Mouse (Mus musculus): ENCODE measurements around the gene Gm35315.
"Not testable (repeated sequence)": the region's sequence is repeated elsewhere in the genome, so short reads cannot be mapped to it uniquely, and the experiment has no call there.

Gm35315 gene

DNA sequence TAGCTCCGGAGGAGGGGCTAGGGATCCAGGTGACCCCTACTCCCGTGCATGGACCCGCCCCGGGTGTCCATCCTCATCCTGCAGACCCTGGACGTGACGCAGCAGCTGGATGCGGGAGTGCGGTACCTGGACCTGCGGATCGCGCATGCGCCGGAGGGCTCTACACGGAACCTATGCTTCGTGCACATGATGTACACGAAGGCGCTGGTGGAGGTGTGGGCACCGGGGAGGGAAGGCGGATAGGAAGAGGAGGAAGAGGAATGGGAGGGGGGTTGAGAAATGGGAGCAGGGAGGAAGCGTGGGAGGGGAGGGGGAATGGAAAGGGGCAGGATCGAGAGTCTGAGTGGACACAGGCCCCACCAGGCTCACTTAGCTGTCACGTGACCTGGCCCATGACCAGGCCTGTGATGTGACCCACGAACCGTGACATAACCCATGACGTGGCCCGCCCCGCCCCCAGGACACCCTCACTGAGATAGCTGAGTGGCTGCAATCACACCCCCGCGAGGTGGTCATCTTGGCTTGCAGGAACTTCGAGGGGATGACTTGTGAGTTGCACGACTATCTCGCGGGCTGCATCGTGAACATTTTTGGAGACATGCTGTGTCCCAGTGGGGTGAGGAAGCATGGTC is 7.6 kb upstream of the Gm35315 start:
- no peak for DNase-seq (ENCODE audit: low read depth, low spot score)

DNA sequence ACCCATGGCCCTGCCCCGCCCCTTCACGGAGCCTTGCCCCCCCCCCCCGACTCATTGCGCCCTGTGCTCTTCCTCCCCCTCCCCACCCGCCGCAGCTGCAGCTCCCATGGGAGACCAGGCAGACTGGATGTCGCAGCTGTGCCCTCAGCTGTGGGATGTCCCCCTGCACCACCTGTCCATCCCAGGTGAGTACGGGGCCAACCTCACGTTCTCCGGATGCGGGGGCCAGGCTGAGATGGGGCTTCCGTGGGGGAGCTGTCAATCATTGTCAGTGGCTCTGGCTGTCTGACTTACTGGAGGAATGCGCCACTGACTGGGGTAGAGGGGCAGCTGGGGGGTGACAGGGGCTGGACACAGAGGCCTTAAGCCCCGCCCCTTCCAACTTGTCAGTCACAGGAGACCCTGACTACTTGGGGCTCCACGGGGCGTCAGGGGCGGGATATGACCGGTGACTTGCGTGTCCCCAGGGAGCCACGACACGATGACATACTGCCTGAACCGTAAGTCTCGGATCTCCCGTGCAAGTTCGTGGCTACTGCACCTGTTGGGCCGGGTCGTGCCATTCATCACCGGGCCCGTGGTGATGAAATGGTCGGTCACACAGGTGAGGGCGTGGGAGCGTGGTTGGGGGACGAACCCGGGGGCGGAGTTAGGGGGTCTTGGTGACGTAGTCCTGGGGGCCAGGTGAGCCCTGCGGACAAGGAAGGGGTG is 6.9 kb upstream of the Gm35315 start:
- no peak for DNase-seq (ENCODE audit: low read depth, low spot score)

- DNase-seq (ENCODE audit: low read depth, low spot score), result no peak
Measured at GRCm38 (mm10) chr5:110099656-110100580, 5.7 kb upstream of the Gm35315 start, which contains the start of gene Plcxd1. Gene Plcxd1, plus strand, starts transcription at chr5:110099969.

GRCm38 (mm10) chr5:110098991-110099477 is 4.8 kb upstream of the Gm35315 start:
- DNase-seq (ENCODE audit: low read depth, low spot score), result peak; percentile 68

GRCm38 (mm10) chr5:110094847-110095213 is 610 bp upstream of the Gm35315 start:
- no peak for DNase-seq (ENCODE audit: low read depth, low spot score)

DNA sequence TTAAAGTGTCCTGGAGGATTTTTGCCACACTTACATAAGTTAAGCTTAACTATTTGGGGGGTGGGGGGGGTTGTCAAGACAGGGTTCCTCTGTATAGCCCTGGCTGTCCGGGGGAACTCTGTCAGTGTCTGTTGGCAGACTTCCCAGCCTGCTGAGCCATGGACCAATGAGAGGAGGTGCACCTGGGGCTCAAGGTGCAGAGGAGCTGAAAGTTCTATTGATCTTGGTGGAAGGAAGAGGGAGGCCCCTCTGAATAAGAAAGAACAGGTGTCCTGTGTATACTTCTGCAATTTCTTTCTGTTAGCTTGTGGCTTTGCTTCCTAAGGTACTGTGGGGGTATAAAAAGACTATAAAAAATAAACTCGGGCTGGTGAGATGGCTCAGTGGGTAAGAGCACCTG is 2.7 kb downstream of the Gm35315 start:
- no peak for DNase-seq (ENCODE audit: low read depth, low spot score)

DNA sequence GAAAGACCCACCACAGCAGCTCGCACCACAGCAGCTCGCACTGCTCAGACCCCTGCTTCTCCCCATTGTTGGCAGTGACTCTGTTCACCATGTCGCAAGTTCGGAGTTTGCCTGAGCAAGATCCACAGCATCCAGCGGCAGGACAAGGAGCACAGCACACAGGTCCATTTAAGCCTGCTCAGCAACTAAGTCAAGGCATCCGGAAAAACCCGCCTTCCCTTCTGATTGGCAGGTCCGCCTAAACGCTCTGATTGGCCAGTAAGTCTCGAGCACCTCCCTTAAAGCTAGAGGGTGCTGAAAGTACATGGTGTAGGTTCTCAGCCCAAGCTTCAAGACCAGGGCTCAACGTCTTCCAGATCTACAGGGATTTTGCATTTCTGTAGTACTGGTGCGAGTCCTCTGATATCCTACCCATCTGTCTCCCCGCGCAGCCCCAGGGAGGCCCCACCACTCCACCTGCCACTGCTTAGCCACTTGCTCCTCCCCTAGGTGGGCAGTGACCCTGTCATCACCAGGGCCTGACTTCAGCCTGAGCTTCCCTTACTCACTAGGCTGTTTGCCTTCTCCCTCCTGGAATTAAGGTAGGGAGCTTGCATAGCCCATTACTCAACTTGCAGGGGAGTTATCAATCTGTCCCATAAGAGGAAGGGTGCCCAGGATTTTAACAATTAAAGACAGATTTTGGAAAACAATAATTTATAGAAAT is 7.9 kb downstream of the Gm35315 start:
- DNase-seq (ENCODE audit: low read depth, low spot score), result no peak

DNA sequence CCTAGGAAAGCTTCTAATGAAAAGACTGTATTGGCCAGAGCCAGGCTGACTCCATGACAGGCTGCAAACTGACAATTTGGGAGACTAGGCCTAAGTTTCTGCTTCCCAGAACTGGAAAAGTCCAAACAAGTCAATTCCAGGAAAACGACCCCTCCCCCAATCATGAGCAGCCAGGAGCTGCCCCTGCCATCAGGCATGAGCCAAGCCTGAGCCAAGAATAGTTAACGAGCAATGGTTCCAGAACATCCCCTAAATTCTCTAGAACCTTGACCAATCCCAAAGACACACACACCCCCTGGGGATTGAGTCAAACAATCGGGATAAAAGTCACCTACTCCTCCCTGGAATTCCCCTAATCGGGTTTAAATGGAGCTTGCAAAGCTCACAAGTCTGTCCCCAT is 11.3 kb downstream of the Gm35315 start:
- no peak for DNase-seq (ENCODE audit: low read depth, low spot score)

- DNase-seq (ENCODE audit: low read depth, low spot score), result not testable (repeated sequence)
Measured at GRCm38 (mm10) chr5:110072413-110072812, 21.8 kb downstream of the Gm35315 start, which contains the start of gene Gm17655. Gene Gm17655, minus strand, starts transcription at chr5:110072513.

DNA sequence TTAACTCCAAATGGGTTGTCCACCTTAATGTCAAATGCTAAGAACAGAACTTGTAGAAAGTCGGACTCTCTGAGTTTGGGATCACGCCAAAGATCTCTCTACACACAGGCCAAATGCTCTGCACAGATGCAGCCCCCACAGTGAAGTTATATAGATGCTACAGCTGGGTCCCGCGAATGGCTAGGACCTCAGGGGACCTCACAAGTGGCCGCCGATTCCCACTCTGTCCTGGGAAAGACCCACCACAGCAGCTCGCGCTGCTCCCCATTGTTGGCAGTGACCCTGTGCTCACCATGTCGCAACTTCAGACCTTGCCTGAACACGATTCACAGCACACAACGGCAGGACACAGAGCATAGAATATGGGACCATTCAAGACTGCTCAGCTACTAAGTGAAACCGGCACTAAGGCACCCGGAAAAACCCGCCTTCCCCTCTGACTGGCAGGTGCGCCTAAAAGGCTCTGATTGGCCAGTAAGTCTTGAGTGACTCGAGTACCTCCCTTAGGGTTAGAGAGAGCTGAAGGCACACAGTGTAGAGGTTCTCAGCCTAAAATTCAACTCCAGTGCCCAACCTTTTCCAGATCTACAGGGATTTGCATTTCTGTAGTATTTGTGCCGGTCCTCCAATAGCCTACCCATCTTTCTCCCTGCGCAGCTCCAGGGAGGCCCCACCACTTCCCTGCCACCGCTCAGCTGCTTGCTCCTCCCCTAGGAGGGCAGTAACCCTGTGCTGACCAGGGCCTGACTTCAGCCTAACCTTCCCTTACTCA is 36.4 kb downstream of the Gm35315 start:
- DNase-seq (ENCODE audit: low read depth, low spot score), result peak; percentile 46
